Mouse (Mus musculus) spleen, postnatal 0 days (tissue): ENCODE results near the gene Gm38393. TPM values are rescaled to one million over a fixed set of nuclear protein-coding genes. Genes with fewer than 3 reads are reported as not detected.

Source experiments
- polyA plus RNA-seq: library from polyadenylated mRNA; unstranded; fragments of >200 nt; fragmentation: Nextera tagmentation; extraction: Ambion mirVana; gene quantifications from 2 replicates; pipeline ENCODE4 v1.2.1, GENCODE M21; 2015

The Gm38393 gene
- 0.06 and 0.07 TPM in 2 replicates for polyA plus RNA-seq

GRCm38 (mm10) chr7:60004606-60005330 is at the start of gene Gm38393, which contains the start of gene Snurf:
Gm38393 (minus strand) TSS chr7:60005064.
Snurf (minus strand) TSS chr7:60005049.

Other genes starting within 250 kb of the Gm38393 start
- 2.7 and 4.0 TPM in 2 replicates for gene Snurf, start within 50 bp of the Gm38393 start, polyA plus RNA-seq
- 3.0 and 4.1 TPM in 2 replicates for gene Snrpn, start 135.2 kb upstream of the Gm38393 start, polyA plus RNA-seq